Mouse (Mus musculus): Measurements from ENCODE around the gene Atg10. TPM values are rescaled to one million over a fixed set of nuclear protein-coding genes. Genes with fewer than 3 reads are reported as not detected.
A peak's percentile ranks its signal among the peaks of the same experiment; 100 is the strongest.

Gene Atg10
- total and polyA plus RNA-seq, 2 experiments from 2014 or later = 6.7 to 41.8 TPM

DNA sequence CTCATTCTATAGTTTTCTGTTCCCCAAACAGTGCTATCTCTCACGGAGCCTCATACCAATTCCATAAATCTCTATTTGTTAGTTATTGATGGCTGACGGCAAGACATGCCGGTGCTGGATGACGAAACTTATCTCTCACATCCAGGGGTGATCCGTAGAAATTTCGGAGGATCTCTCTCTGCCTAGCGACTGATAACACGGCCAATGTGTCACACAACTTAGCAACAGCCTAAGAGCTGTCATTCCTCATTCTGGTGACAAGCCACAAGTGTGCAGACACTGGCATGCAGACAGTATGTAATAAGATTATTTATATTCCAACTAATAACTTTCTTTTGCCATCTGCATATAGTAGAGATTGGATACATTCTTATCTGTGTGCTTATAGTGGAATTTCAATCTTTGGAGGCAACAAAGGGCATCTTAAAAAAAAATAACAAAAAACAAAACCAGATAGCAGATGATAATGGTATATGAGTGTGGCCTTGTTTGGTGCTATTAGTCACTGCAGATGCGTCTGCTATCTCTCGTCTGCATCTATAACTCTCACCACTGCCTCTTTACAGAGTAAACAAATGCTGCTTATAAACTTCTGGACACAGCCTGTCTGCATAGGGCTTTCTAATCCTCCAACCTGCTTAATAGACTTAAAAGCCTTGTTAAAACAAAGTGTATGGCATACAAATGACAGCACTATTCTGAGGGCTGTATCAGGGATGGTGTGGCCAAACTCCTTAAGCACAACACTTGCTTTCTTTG lies 253.3 kb downstream of the Atg10 start:
- Histone ChIP-seq H3K4me2 (ENCODE audit: low read depth, low read length) (no peak overlapping the region), H3K9ac (replicated peaks; ENCODE audit: low read depth, low read length) (no peak overlapping the region), H3K27me3 (ENCODE audit: control insufficient read depth, insufficient read depth, low read length) (no peaks in the 10 kb centered on the region), H3K4me1 (ENCODE audit: control insufficient read depth, insufficient read depth) (no peaks in the 10 kb centered on the region), H3K27ac (ENCODE audit: low read depth) (no peak overlapping the region), H3K4me3 (ENCODE audit: low read depth, low read length) (no peak overlapping the region), H3K36me3 (replicated peaks; ENCODE audit: control insufficient read depth, insufficient read depth, low read length) (no peaks in the 10 kb centered on the region), H3K9me3 (replicated peaks; ENCODE audit: control insufficient read depth, low read length) (no peaks in the 10 kb centered on the region)
- no peak for ATAC-seq (ENCODE audit: insufficient read depth, low read depth)
- DNase-seq (ENCODE audit: low spot score) = no peak
- 41% methylated on average over 10 of the region's 10 CpGs for WGBS
- no peak for TF ChIP-seq EP300 (IDR thresholded peaks at IDR 0.05; ENCODE audit: low read depth)
- no peak for TF ChIP-seq CTCF (IDR thresholded peaks at IDR 0.05; ENCODE audit: low read depth)

- Histone ChIP-seq H3K27ac (ENCODE audit: low read depth) (no peak overlapping the region), H3K36me3 (replicated peaks; ENCODE audit: control insufficient read depth, insufficient read depth, low read length) (no peaks in the 10 kb centered on the region), H3K4me1 (ENCODE audit: control insufficient read depth, insufficient read depth) (no peaks in the 10 kb centered on the region), H3K27me3 (ENCODE audit: control insufficient read depth, insufficient read depth, low read length) (no peaks in the 10 kb centered on the region), H3K4me2 (ENCODE audit: low read depth, low read length) (no peak overlapping the region), H3K9ac (replicated peaks; ENCODE audit: low read depth, low read length) (no peak overlapping the region), H3K4me3 (ENCODE audit: low read depth, low read length) (no peak overlapping the region), H3K9me3 (replicated peaks; ENCODE audit: control insufficient read depth, low read length) (no peaks in the 10 kb centered on the region)
- no peak for ATAC-seq (ENCODE audit: insufficient read depth, low read depth)
- TF ChIP-seq EP300 (IDR thresholded peaks at IDR 0.05; ENCODE audit: low read depth) (no peak), CTCF (IDR thresholded peaks at IDR 0.05; ENCODE audit: low read depth) (no peak)
- no peak for DNase-seq (ENCODE audit: low spot score)
- 75% methylated on average over 4 of the region's 4 CpGs for WGBS
Observed at GRCm38 (mm10) chr13:90968940-90969339, 254.8 kb downstream of the Atg10 start.

GRCm38 (mm10) chr13:90967422-90967821 lies 256.3 kb downstream of the Atg10 start:
- TF ChIP-seq CTCF (IDR thresholded peaks at IDR 0.05; ENCODE audit: low read depth) (peak; percentile 89), EP300 (IDR thresholded peaks at IDR 0.05; ENCODE audit: low read depth) (no peak)
- Histone ChIP-seq H3K27me3 (ENCODE audit: control insufficient read depth, insufficient read depth, low read length) (no peaks in the 10 kb centered on the region), H3K27ac (ENCODE audit: low read depth) (no peak overlapping the region), H3K9me3 (replicated peaks; ENCODE audit: control insufficient read depth, low read length) (no peaks in the 10 kb centered on the region), H3K4me3 (ENCODE audit: low read depth, low read length) (no peak overlapping the region), H3K9ac (replicated peaks; ENCODE audit: low read depth, low read length) (no peak overlapping the region), H3K36me3 (replicated peaks; ENCODE audit: control insufficient read depth, insufficient read depth, low read length) (no peaks in the 10 kb centered on the region), H3K4me1 (ENCODE audit: control insufficient read depth, insufficient read depth) (no peaks in the 10 kb centered on the region), H3K4me2 (ENCODE audit: low read depth, low read length) (no peak overlapping the region)
- DNase-seq (ENCODE audit: low spot score) = peak; percentile 56
- WGBS = 9% methylated on average over 4 of the region's 4 CpGs
- peak; percentile 79 for ATAC-seq (ENCODE audit: insufficient read depth, low read depth)

DNA sequence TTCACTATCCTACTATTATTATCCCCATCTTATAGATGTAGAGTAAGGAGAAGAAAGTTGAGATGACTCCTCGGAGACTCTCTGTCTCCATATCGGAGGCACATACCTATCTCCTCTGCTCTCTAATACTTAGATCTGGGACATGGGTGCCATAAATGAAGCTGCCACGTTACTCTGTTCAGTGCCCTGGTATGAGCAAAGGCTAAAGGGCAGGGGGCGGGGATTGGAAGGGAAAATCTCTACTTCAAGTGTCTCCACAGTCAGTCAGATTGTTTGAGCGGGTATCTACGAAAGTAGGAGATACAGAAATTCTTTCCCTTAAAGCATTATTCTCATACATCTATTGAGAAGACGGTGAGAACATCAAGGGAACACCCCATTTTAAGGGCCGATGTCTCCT lies 257.8 kb downstream of the Atg10 start:
- H3K27ac ChIP-seq (ENCODE audit: low read depth) = no peak overlapping the region

GRCm38 (mm10) chr13:90964511-90964910 lies 259.3 kb downstream of the Atg10 start:
- Histone ChIP-seq H3K9me3 (replicated peaks; ENCODE audit: control insufficient read depth, low read length) (no peaks in the 10 kb centered on the region), H3K4me2 (ENCODE audit: low read depth, low read length) (no peak overlapping the region), H3K4me3 (ENCODE audit: low read depth, low read length) (no peak overlapping the region), H3K27ac (ENCODE audit: low read depth) (no peak overlapping the region), H3K36me3 (replicated peaks; ENCODE audit: control insufficient read depth, insufficient read depth, low read length) (no peaks in the 10 kb centered on the region), H3K4me1 (ENCODE audit: control insufficient read depth, insufficient read depth) (no peaks in the 10 kb centered on the region), H3K27me3 (ENCODE audit: control insufficient read depth, insufficient read depth, low read length) (no peaks in the 10 kb centered on the region), H3K9ac (replicated peaks; ENCODE audit: low read depth, low read length) (no peak overlapping the region)
- TF ChIP-seq EP300 (IDR thresholded peaks at IDR 0.05; ENCODE audit: low read depth) (no peak), CTCF (IDR thresholded peaks at IDR 0.05; ENCODE audit: low read depth) (no peak)
- DNase-seq (ENCODE audit: low spot score) (no peak), ATAC-seq (ENCODE audit: insufficient read depth, low read depth) (no peak)
- 87% methylated on average over 4 of the region's 4 CpGs for WGBS

More for the DNA sequence above, 257.8 kb downstream of the Atg10 start:
- Histone ChIP-seq H3K4me3 (ENCODE audit: low read depth, low read length) (no peak overlapping the region), H3K27me3 (ENCODE audit: control insufficient read depth, insufficient read depth, low read length) (no peaks in the 10 kb centered on the region), H3K4me1 (ENCODE audit: control insufficient read depth, insufficient read depth) (no peaks in the 10 kb centered on the region), H3K9ac (replicated peaks; ENCODE audit: low read depth, low read length) (no peak overlapping the region), H3K4me2 (ENCODE audit: low read depth, low read length) (no peak overlapping the region), H3K36me3 (replicated peaks; ENCODE audit: control insufficient read depth, insufficient read depth, low read length) (no peaks in the 10 kb centered on the region), H3K9me3 (replicated peaks; ENCODE audit: control insufficient read depth, low read length) (no peaks in the 10 kb centered on the region)
- DNase-seq (ENCODE audit: low spot score) = no peak
- no peak for ATAC-seq (ENCODE audit: insufficient read depth, low read depth)
- 71% methylated on average over 8 of the region's 8 CpGs for WGBS
- TF ChIP-seq EP300 (IDR thresholded peaks at IDR 0.05; ENCODE audit: low read depth) (no peak), CTCF (IDR thresholded peaks at IDR 0.05; ENCODE audit: low read depth) (no peak)

Data from heart, postnatal 0 days (tissue).